Mouse (Mus musculus) spleen, adult 2 months (tissue): ENCODE results near the gene Iqsec3. TPM values are rescaled to one million over a fixed set of nuclear protein-coding genes. Genes with fewer than 3 reads are reported as not detected.
A peak's percentile ranks its signal among the peaks of the same experiment; 100 is the strongest.

ENCODE experiments used
- DNase-seq, 2 experiments: peaks; one replicate each; pipeline versions ENCODE4 v3.0.0 to v3.0.0-alpha.2; 2012 to 2021; ENCODE audit warnings: low spot score in 2 of 2, low read depth in 1 of 2
- H3K27ac ChIP-seq: fragments of 200-500 bp; 2 replicates; pipeline ENCODE4 v1.5.1; 2012; ENCODE audit warnings: low read length, inconsistent platforms; ENCODE audit not compliant: insufficient read depth
- H3K27me3 ChIP-seq: fragments of 200-500 bp; 2 replicates; pipeline ENCODE4 v1.6.1; 2012; ENCODE audit warnings: mild to moderate bottlenecking, moderate library complexity, low read length, inconsistent platforms; ENCODE audit not compliant: control insufficient read depth, insufficient read depth
- H3K36me3 ChIP-seq: fragments of 200-500 bp; 2 replicates; pipeline ENCODE4 v1.6.1; 2012; ENCODE audit warnings: mild to moderate bottlenecking, low read length, inconsistent platforms; ENCODE audit not compliant: control insufficient read depth, insufficient read depth
- H3K4me1 ChIP-seq: fragments of 200-500 bp; 2 replicates; pipeline ENCODE4 v1.6.1; 2011; ENCODE audit warnings: inconsistent platforms; ENCODE audit not compliant: control insufficient read depth, insufficient read depth, insufficient read length
- H3K4me3 ChIP-seq: fragments of 200-500 bp; 2 replicates; pipeline ENCODE4 v1.5.1; 2011; ENCODE audit warnings: mild to moderate bottlenecking, inconsistent platforms; ENCODE audit not compliant: insufficient read depth, insufficient read length; ENCODE audit errors: extremely low read depth
- CTCF ChIP-seq: fragments of 200-500 bp; IDR thresholded peaks from 2 replicates; pipeline ENCODE4 v1.5.1; 2011; ENCODE audit warnings: mild to moderate bottlenecking, inconsistent platforms; ENCODE audit not compliant: insufficient read depth, insufficient read length, insufficient replicate concordance; ENCODE audit errors: extremely low read depth
- POLR2A ChIP-seq: fragments of 200-500 bp; IDR thresholded peaks from 2 replicates; pipeline ENCODE4 v1.6.1; 2011; ENCODE audit warnings: low read depth, low read length, inconsistent platforms
- WGBS: fragments of 180-500 bp; shearing (Covaris S2); methylation state at CpG from one replicate; pipeline ENCODE4 v1.1.7; 2018; 5-methylcytosine and 5-hydroxymethylcytosine counted together
- polyA plus RNA-seq: library from polyadenylated mRNA; depleted of rRNA; stranded (reverse); fragments of >200 nt; gene quantifications from 2 replicates; pipeline ENCODE4 v1.2.3, GENCODE M21; 2012

Iqsec3 gene
- polyA plus RNA-seq, 1 experiment = not detected

DNA sequence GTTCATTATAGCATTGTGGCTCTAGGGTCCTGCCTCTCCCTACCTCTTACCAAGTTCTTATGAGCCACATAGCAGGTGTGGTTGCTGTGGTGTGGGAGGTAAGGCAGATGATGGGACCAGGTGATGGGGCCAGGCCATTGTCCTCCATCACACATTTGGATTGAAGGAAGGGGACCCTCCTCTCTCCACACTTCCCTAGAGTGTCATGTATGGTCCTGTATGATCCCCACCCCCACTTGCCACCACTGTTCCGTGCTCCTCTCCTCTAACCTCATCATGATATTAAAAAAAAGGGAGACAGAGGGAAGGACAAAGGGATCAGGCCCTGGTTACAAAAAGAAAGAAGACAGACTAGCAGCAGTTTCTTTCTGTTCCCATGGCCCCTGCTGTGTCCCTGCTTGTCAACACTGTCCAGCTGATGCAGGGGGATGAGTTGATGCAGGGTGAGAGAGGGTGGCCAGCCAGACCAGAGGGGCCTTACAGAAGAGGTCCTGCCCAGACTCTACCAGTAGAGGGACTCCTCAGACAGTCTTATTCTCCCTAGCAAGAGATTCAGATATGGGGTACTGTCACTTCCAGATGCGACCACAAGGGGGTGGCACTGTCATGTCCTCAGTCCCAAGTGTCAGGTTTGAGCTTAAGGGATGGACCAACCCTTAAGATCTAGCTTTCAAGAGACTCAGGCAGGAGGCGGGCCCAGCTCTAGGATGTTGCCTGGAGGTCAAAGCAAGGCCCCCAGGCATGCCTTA is 135.5 kb downstream of the Iqsec3 start:
- 32% methylated on average over 3 of the region's 3 CpGs for WGBS
- no peaks in the 10 kb centered on the region for H3K36me3 ChIP-seq
- peak; percentile 64 to 66 for DNase-seq
- no peak overlapping the region for H3K4me3 ChIP-seq
- peaks cover 6% of the 10 kb centered on the region; the same call in 1 of the 2 replicates for H3K4me1 ChIP-seq
- H3K27me3 ChIP-seq = no peaks in the 10 kb centered on the region
- no peak overlapping the region for H3K27ac ChIP-seq
- TF ChIP-seq CTCF (peak; percentile 69; the same call in 1 of the 2 replicates), POLR2A (no peak)

DNA sequence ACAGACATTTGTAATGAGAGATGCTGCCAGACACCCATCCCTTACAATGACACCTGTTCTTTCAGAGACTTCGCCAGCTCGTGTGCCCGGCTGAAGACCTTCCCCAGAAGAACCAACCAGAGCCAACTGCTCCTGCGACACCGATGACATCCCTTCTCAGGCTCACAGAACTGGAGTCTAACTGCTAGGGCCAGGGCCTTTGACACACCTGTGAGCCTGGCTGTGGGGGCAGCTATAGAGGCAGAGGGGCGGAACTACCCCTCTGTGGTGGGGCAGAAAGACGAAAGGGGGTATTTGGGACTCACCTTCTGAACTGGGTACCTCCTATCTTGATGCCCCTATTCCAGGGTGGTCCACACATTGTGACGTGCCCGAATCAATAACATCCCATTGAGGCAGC is 136.2 kb downstream of the Iqsec3 start:
- no peak overlapping the region for H3K27ac ChIP-seq
- 94% methylated on average over 9 of the region's 9 CpGs for WGBS
- no peaks in the 10 kb centered on the region for H3K36me3 ChIP-seq
- TF ChIP-seq POLR2A (no peak), CTCF (no peak)
- H3K27me3 ChIP-seq = no peaks in the 10 kb centered on the region
- H3K4me1 ChIP-seq = peaks cover 6% of the 10 kb centered on the region; the same call in 1 of the 2 replicates
- DNase-seq = no peak
- no peak overlapping the region for H3K4me3 ChIP-seq

DNA sequence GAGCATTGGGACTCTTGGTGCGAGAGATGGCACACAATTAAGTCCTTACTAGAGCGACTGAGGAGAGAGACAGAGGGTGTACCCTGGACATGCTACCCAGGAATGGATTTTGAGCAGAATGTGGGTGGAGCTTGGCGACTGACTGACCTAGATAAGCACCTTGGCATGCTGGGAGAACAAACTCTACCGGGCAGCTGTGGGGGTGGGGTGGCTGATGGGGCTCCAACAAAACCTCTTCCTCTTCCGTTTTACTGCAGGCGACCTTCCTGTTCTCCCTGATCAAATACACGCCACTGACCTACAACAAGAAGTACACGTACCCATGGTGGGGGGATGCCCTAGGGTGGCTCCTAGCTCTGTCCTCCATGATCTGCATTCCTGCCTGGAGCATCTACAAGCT is 136.9 kb downstream of the Iqsec3 start:
- DNase-seq = peak in 1 of 2 experiments; percentile 13
- TF ChIP-seq POLR2A = no peak
- TF ChIP-seq CTCF = no peak
- Histone ChIP-seq H3K27me3 (no peaks in the 10 kb centered on the region), H3K4me1 (peaks cover 6% of the 10 kb centered on the region; the same call in 1 of the 2 replicates), H3K27ac (no peak overlapping the region), H3K36me3 (no peaks in the 10 kb centered on the region), H3K4me3 (no peak overlapping the region)
- 28% methylated on average over 8 of the region's 8 CpGs for WGBS

DNA sequence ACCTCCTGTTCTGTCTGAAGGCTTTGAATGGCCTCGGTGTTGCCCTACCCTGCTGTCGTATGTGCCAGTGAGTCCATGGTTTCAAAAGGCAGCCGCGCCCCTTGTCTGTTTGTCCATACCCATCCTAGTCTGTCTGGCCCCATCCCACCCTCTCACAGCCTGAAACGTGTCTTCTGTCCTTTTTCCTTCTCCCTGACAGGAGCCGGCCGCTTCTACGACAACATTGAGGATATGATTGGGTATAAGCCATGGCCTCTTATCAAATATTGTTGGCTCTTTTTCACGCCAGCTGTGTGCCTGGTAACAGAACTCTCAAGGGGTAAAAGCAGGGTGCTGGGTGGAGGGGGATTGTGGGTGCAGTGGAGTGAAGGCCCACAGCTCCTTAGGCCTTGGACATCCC is 137.6 kb downstream of the Iqsec3 start:
- H3K4me1 ChIP-seq = peaks cover 3% of the 10 kb centered on the region; the same call in 1 of the 2 replicates
- 88% methylated on average over 9 of the region's 9 CpGs for WGBS
- no peaks in the 10 kb centered on the region for H3K36me3 ChIP-seq
- no peak for TF ChIP-seq CTCF
- TF ChIP-seq POLR2A = no peak
- H3K27ac ChIP-seq = no peak overlapping the region
- no peaks in the 10 kb centered on the region for H3K27me3 ChIP-seq
- DNase-seq = no peak
- no peak overlapping the region for H3K4me3 ChIP-seq

GRCm38 (mm10) chr6:121329848-121330508 is 143.5 kb downstream of the Iqsec3 start:
- TF ChIP-seq CTCF (no peak), POLR2A (no peak)
- DNase-seq = no peak
- H3K4me1 ChIP-seq = no peaks in the 10 kb centered on the region
- no peaks in the 10 kb centered on the region for H3K36me3 ChIP-seq
- H3K4me3 ChIP-seq = no peak overlapping the region
- H3K27me3 ChIP-seq = no peaks in the 10 kb centered on the region
- H3K27ac ChIP-seq = no peak overlapping the region
- WGBS = 62% methylated on average over 10 of the region's 10 CpGs

GRCm38 (mm10) chr6:121328417-121328884 is 145.0 kb downstream of the Iqsec3 start:
- DNase-seq = no peak
- Histone ChIP-seq H3K4me3 (no peak overlapping the region), H3K27me3 (no peaks in the 10 kb centered on the region), H3K36me3 (no peaks in the 10 kb centered on the region), H3K4me1 (no peaks in the 10 kb centered on the region), H3K27ac (no peak overlapping the region)
- TF ChIP-seq CTCF = no peak
- no peak for TF ChIP-seq POLR2A
- 90% methylated on average over 9 of the region's 9 CpGs for WGBS
